ENCODE assay signal across 9 mouse cellular contexts in genomic region chr9:98409137-98409536, GRCm38 (mm10). TPM values are rescaled to one million over a fixed set of nuclear protein-coding genes. Genes with fewer than 3 reads are reported as not detected.
DNase-seq lines count a peak whose midpoint lies in the region; ATAC-seq and TF ChIP-seq lines count a peak whose summit lies in the region.
"Had no signal": no experiment of that assay in that cellular context is flagged by ENCODE, and none has a peak within 500 bp of the region (broad histone marks: within the 10 kb centered on the region; RNA-seq: fewer than 3 reads in every experiment).

No protein-coding gene starts in this region.

- TF ChIP-seq CTCF in Patski (IDR thresholded peaks at IDR 0.05), result peak; percentile 89

- POLR2A ChIA-PET in Patski (lab: Charles Lee), result no interaction called here

- CTCF ChIA-PET in Patski (lab: Charles Lee), result interaction anchor here (1.4 to 1.8 kb wide), 3 partner anchors 34 to 137 kb away, joined by 3 to 7 read pairs (median 3); no protein-coding TSS in a partner anchor

- peak; percentile 36 to 43 for DNase-seq in B cell, adult 2 months
- DNase-seq in Patski (ENCODE audit: low read depth, low spot score), result no peak
- DNase-seq in cerebellum, postnatal 25 days, result peak; percentile 45 to 73
- DNase-seq in gastrocnemius, postnatal 4 days (ENCODE audit: low spot score in 2 of 2), result peak; percentile 36 to 65
- DNase-seq in layer of hippocampus, adult 11-12 months (ENCODE audit: low spot score), result peak; percentile 79
- DNase-seq in lung, adult 18-20 months, result peak; percentile 54 to 59
- DNase-seq in right cerebral cortex, postnatal 14 days, result peak; percentile 79
- peak; percentile 44 to 78 for DNase-seq in urinary bladder, postnatal 4 days (ENCODE audit: low spot score in 2 of 2)

- in situ Hi-C loops in Patski (cut with MboI; ENCODE audit: low pct_unique_long_range_greater_than_20kb), result no loop called here

- peak; percentile 72 for ATAC-seq in Patski

- H3K27me3 ChIP-seq in Patski, result no peaks in the 10 kb centered on the region
- H3K27me3 ChIP-seq: heart, embryonic 13.5 days had no signal

RNA-seq across cellular contexts. Expression of gene Rbp1, which starts 13.6 kb away (rescaled TPM):
- 0.24 TPM for polyA plus RNA-seq in Patski (2021)
- 10 to 100 TPM; 11.8 to 13.7 TPM for total RNA-seq in gastrocnemius, postnatal 4 days (2021)
